Mouse (Mus musculus) ovary, adult 18-20 months (tissue): ENCODE data around the gene Hdac4.

ENCODE experiments used
- DNase-seq: peaks from one replicate; pipeline ENCODE4 v3.0.0; 2022; ENCODE audit warnings: low spot score, mixed read lengths

The Hdac4 gene

GRCm38 (mm10) chr1:92022009-92022408 lies 173.5 kb downstream of the Hdac4 start:
- DNase-seq: no peak

GRCm38 (mm10) chr1:92015938-92016672 lies 179.4 kb downstream of the Hdac4 start:
- DNase-seq: no peak

DNA sequence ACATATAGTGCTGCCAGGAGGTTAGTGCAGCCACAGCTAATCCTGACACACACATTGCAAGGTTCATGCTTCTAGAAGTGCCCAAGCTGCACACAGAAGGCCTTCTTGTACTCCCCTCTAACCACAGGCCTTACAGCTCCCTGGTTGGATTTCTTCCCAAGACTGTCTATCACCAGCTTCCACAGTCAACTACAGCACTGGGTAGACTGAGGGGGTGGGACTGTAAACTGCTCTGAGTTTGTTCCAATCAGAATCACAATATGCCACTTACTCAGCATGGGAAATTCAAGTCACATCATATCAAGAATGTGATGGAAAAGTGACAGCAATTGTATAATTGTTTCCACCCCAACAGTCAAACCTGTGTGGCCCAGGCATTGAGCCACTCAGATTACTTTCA lies 180.2 kb downstream of the Hdac4 start:
- no peak for DNase-seq

DNA sequence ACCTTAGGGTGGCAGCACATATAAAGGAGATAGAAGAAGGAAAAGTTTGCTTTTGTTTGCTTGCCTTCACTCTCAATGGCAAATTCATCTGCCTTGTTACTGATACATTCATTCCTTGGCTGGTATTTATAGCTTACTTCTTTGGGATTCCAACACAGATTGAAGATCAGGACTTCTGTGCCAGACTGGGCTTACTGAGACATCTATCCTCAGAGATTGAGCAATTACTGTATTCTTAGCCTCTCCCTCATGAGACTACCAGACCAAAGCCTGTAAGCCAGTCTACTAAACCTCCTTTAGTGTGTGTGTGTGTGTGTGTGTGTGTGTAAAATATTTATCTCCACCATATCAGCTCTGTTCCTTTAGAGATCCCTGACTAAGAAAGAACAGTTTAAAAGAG lies 181.0 kb downstream of the Hdac4 start:
- no peak for DNase-seq

DNA sequence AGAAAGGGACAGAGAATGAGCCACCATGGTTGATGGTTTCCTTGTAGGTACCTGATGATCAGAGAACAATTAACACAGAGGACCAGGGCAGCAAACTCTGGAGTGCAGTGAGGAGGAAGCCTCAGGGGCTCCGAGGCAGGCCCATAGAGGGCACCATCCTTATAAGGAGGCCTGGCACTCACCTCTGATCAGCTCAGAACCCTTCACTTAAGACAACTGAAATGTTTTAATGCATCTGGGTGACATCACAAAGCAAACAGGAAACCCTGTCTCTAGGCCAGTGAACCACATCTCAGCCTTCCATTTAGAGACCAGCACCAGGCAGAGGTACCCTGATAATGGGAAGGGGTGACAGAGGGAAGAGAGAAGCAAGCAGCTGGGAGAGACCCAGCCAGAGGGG lies 188.8 kb downstream of the Hdac4 start:
- DNase-seq: no peak

DNA sequence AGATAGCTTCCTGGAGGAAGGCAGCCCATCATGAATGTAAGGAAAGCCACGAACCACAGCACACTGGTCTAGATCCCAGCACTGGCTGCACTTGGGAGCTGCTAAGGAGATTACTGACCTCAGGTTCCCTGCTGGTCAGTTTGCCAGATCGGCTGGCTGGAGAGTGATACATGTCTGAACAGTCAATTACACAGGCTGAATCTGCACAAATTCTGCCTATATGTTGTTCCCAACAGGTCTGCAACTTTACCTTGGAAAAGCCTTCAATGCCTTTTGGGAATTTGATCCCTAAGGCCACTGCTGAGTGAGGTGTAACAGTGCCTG lies 189.9 kb downstream of the Hdac4 start:
- no peak for DNase-seq

DNA sequence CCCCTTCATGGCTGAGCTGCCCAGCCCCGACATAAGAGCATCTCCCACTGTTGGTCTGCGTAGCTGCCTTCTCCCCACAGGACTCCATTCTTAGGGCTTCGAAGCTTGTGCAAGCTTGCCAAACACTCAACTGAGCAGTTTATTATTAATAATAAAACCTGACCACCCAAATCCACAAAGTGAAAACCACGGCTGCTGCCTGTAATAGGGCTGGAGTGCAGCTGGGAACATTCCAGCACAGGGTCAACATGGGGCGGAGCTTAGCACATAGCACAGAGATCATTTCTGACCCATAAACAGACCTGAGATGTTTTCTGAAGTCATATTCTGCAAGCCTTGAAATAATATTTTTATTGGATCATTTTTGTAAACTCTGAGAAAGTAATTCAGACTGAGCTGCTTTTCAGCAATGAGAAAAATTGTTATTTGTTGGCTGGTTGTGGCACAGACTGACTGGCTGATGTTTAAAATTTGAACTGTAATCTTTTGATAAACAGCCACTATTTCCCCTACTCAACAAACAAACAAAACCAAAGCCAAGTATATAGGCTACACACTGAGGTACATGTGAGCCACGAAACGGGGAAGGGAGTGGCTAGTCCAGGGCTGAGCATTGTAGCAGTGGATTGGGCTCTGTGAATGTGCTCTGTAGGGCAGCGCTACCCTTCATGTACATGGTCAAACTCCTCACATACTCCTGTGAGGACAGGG lies 190.4 kb downstream of the Hdac4 start:
- DNase-seq: no peak

DNA sequence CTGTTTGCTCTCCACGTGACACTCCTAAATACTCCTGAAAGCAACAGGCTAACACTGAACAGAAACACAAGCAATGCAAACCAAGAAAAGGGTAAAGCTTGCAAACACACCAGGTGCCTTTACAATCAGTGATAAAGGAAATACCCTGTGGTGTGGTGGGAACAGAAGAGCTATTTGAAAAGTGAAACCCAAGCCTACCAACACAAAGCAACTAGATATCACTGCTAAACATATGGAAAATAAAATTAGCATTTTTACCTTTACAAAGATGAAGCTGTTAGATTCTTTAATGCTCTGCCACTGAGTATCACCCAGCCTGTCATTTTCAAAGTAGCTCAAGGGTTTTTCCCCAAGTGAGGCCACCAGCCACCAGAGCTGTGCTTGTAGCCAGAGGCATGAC lies 191.4 kb downstream of the Hdac4 start:
- DNase-seq: no peak

GRCm38 (mm10) chr1:92000226-92000625 lies 195.3 kb downstream of the Hdac4 start:
- no peak for DNase-seq

- DNase-seq: no peak
These were observed 201.8 kb downstream of the Hdac4 start for GRCm38 (mm10) chr1:91993658-91994165.

GRCm38 (mm10) chr1:91992652-91993051 lies 202.8 kb downstream of the Hdac4 start:
- DNase-seq: no peak

GRCm38 (mm10) chr1:91991597-91991996 lies 203.9 kb downstream of the Hdac4 start:
- no peak for DNase-seq

GRCm38 (mm10) chr1:91990852-91991251 lies 204.6 kb downstream of the Hdac4 start:
- DNase-seq: no peak

GRCm38 (mm10) chr1:91988866-91989265 lies 206.6 kb downstream of the Hdac4 start:
- DNase-seq: no peak

GRCm38 (mm10) chr1:91987431-91987830 lies 208.1 kb downstream of the Hdac4 start:
- DNase-seq: no peak

DNA sequence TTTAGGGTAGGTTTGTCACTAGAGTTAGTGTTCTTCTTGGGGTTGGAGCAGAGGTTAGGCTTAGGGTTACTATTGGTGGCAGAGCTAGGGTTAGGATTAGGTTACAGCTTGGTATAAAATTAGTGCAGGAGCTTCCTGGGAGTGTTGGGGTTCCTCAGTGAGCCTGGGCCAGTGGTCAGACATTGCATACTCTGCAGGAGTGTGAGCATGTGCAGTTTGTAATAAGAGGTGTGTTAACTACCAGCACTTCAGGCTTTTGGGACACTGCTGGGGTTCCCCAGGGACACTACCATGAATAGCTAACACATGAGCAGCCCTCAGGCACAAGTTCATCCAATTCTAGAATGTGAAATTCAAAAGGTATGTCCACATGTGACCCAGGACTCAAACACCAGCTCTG lies 209.7 kb downstream of the Hdac4 start:
- no peak for DNase-seq

- no peak for DNase-seq
These were observed 211.0 kb downstream of the Hdac4 start for GRCm38 (mm10) chr1:91984507-91984906.

- no peak for DNase-seq
These were observed 214.1 kb downstream of the Hdac4 start for GRCm38 (mm10) chr1:91981381-91981780.

DNA sequence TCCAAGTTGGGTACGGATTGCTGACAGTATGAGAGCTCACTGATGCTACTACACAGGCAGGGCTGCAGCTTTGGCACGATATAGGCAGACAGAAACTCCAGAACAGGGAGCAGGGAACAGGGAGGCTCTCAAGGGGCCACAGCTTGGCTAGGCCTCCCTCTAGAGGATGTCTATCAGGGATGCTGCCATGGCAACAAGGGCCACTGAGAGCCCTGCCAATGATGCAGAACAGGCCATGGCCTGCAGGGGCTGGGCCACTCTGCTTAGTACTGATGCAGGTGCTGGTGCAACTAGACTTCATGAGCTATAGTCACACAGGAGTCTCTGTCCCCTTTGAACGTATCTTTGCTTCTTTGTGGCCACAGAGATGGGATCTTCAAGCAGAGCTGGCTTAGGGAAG lies 217.1 kb downstream of the Hdac4 start:
- DNase-seq: no peak

DNA sequence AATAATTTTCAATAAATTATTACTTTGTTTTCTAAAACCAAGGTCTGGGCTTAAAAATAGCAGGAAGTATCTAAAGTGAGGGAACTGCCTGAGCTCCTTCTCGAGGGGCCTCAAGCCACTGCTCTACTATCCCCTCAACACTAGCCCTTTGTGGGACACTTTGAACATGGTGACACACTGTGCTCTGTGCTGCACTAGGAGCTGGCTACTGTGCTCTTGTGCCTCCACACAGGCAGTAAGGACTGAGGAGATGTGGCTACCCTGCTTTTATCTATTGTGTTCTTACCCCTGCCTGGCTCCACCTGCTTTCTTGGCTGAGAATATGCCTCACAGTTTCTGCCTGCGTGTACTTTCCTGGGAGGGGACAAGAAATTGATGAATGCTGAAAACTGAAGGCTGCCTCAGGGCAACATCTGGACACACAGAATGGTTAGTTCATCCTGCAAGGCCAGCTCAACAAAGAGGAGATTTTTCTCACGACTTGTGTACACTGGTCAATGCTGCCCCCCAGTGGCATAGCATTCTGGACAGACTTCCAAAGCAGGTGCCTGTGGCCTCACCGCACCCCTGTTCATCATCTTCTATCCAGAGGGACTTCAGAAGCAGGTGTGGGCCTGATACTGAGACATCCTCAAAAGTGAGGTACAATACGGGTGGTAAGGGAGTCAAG lies 226.7 kb downstream of the Hdac4 start:
- DNase-seq: no peak

- no peak for DNase-seq
These were observed 228.5 kb downstream of the Hdac4 start for GRCm38 (mm10) chr1:91967041-91967440.

GRCm38 (mm10) chr1:91964486-91965335 lies 230.8 kb downstream of the Hdac4 start:
- no peak for DNase-seq
